Mouse (Mus musculus): ENCODE results near the gene Spns1.

The Spns1 gene

GRCm38 (mm10) chr7:126369393-126369792, 7.9 kb downstream of the Spns1 start, which contains the start of gene Lat:
Gene Lat (minus strand): TSS chr7:126369570.
- peak; percentile 82 to 84 for DNase-seq (ENCODE audit: low spot score in 2 of 2)

- no peak for DNase-seq (ENCODE audit: low spot score in 2 of 2)
These were observed 8.9 kb downstream of the Spns1 start for GRCm38 (mm10) chr7:126368367-126368766.

DNA sequence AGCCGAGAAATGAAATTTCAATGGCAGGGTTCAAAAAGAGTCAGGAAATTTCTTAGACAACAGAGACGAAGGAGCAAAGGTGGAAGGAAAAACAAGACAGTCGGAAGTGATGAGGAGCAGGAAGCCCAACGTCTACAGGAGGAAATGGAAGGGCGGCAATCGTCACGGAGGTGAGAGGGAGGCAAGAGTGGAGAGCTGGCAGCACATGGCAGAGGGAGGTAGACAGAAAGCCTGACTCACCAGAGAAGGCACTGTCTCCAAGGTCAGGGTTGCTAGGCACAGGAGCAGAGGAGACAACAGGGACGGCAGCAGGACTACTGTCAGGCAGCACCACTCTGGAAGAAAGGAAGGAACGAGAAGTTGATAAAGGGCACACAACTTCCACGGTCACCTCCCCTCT, 9.6 kb downstream of the Spns1 start:
- DNase-seq (ENCODE audit: low spot score in 2 of 2): no peak

- no peak for DNase-seq (ENCODE audit: low spot score in 2 of 2)
These were observed 14.2 kb downstream of the Spns1 start for GRCm38 (mm10) chr7:126363038-126363437.

- DNase-seq (ENCODE audit: low spot score in 2 of 2): no peak
These were observed 18.2 kb downstream of the Spns1 start for GRCm38 (mm10) chr7:126359049-126359448.

- no peak for DNase-seq (ENCODE audit: low spot score in 2 of 2)
These were observed 18.8 kb downstream of the Spns1 start for GRCm38 (mm10) chr7:126358413-126358812.

DNA sequence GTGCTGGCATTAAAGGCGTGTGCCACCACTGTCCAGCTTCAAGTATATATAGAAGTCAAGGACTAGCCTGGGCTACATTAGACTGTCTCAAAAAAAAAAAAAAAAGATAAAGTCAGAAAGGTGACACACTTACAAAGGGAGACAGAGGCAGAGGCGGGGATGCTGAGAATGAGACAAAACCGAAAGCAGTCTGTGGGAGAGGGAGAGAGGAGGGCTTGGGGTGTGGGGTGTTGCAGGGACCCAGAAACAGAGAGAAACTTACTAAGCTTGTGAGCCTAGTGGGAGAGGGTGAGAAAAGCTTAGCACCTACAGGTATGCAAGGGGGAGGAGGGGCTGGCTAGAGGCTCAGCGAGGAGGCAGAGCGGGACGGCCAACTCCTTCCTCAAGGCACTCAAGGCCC, 19.4 kb downstream of the Spns1 start:
- no peak for DNase-seq (ENCODE audit: low spot score in 2 of 2)

DNA sequence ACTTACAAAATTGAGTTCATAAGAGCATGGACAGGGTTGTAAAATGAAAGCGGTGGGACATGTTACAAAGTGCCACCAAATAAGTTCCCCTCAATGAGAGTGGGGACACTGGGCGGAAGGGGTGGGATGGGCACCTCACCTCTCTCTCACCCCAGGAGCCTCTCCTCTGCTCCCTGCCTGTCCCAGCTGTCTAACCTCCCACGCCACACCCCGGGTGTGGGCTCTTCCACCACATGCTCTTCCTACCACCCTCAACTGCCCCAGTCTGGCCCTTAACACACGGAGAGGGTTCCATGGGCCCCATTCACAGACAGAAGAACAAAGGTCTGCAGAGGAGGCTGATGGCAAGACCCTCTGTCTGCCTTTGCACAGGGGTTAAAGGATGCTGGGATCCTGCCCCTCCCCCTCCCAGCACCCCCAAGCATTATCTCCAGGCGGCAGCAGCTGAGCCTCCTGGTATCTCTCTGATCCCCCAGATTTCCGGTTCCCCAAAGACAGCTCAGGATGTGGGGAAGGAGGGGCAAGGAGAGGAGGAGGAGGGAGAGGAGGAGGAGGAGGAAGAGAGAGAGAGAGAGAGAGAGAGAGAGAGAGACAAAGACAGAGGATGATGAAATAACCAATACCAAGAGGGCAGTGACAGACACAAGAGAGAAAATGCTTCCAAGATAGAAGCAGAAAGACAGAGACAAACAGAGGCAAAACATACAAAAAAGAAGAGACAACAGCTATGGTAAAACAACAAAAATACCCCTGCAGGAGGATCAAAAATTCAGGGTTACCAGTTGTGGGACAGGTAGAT, 20.3 kb downstream of the Spns1 start:
- DNase-seq (ENCODE audit: low spot score in 2 of 2): no peak

DNA sequence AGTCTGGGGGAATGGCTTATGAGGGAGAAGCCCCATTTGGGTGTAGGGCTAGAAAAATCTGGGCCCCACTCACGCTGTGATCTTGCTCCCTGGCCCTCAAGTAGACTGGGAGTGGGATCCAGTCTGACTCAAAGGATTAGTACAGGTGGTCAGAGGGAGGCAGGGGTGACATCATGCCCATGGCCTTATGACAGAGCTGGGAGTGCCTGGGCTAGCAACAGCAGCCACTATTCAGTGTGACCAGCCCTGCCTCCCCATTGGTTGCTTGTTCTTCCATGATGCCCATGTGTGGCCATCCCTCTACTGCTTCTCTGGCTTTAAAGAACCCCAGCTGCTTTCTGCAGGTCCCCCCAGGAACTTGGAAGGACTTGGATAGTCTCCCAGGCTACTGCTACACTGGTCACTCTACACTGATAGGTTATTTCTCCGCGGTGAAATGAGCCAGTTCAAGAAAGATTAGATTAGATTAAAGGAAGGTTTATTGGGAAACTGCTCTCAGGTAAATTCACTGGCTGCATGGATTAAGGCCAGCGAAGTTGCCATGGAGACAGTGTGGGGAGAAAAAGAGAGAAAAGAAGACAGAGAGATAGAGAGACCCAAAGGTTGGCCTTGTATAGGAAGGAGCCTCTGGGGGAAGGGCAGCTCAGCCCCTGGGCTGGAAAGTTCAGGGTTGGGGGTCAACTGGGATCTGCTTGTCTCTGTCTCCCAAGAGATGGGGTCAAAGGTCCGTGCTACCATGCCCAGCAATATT, 21.2 kb downstream of the Spns1 start:
- DNase-seq (ENCODE audit: low spot score in 2 of 2): no peak

- no peak for DNase-seq (ENCODE audit: low spot score in 2 of 2)
These were observed 22.3 kb downstream of the Spns1 start for GRCm38 (mm10) chr7:126354738-126355614.

- DNase-seq (ENCODE audit: low spot score in 2 of 2): no peak
These were observed 23.3 kb downstream of the Spns1 start for GRCm38 (mm10) chr7:126353994-126354365.

- DNase-seq (ENCODE audit: low spot score in 2 of 2): no peak
These were observed 23.8 kb downstream of the Spns1 start for GRCm38 (mm10) chr7:126353251-126353993.

DNA sequence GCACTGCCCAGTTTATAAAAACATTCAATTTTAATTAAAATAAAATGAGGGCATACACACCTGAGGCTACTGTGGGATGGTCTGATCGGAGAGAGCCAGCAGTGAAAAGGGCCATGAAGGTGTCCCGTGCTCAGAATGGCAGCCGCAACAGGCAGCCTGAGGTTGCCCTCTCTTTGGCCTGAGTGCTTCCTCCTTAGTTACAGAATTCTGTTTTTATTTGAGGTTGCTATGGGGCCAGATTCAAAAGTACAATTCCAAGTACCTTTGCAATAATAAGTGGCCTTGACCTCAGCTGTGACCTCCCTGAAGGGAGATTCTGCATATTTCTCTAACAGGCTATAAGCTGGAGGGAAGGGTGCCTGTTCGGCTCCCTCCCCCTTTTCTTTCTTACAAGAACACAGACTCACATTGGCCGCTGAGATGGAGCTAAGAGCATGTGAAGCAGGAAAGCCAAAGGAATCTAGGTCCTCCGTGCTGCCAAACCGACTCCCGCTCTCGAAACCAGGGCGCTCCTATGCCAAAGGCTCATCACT, 25.8 kb downstream of the Spns1 start:
- DNase-seq (ENCODE audit: low spot score in 2 of 2): no peak

DNA sequence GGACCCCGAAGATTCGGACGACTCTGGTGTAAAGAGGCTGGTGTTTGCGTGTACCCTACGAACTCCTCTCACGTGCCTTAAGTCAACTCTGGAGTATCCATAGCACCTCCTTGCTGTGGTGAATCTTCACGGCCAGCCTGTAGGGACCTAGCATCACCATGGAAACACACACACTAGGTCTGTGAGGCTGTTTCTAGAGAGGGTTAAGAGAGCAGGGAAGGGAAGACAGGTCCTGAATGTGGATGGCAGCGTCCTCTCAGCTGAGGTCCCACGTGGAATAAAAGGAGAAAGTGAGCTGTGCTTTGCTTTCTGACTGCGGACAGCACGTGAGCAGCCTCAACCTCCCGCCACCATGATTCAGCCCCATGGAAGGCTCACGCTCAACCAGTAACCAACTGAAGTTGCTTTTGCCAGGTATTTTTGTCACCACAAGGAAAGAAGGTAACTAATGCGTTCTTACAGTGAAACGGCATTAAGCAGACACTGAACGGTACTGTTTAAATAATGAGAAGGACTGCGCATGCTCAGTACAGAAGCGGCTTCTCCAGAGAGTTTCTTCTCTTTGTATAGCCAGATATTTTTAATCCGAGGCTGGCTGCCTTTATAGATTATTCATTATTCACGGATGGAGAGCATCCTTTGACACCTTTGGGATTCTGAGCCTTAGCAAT, 26.4 kb downstream of the Spns1 start:
- no peak for DNase-seq (ENCODE audit: low spot score in 2 of 2)

GRCm38 (mm10) chr7:126348293-126348692, 29.0 kb downstream of the Spns1 start:
- no peak for DNase-seq (ENCODE audit: low spot score in 2 of 2)

- no peak for DNase-seq (ENCODE audit: low spot score in 2 of 2)
These were observed 30.2 kb downstream of the Spns1 start for GRCm38 (mm10) chr7:126347098-126347497.

DNA sequence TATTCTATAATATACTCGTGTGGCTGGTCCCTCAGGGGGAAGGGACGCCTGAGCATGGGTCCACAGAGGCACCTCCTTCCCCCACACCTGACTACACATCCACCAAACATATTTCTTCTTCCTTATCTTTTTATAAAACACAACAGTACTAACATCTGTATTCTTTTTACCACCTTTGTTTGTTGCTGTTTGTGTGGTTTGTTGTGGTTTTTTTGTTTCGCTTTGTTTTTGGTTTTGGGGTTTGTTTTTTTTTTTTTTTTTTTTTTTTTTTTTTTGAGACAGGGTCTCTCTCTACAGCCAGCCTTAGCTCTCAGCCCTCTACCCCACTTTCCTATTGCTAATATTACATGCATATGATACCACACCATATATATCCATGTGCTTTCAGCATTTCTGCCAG, 31.3 kb downstream of the Spns1 start:
- DNase-seq (ENCODE audit: low spot score in 2 of 2): no peak

DNA sequence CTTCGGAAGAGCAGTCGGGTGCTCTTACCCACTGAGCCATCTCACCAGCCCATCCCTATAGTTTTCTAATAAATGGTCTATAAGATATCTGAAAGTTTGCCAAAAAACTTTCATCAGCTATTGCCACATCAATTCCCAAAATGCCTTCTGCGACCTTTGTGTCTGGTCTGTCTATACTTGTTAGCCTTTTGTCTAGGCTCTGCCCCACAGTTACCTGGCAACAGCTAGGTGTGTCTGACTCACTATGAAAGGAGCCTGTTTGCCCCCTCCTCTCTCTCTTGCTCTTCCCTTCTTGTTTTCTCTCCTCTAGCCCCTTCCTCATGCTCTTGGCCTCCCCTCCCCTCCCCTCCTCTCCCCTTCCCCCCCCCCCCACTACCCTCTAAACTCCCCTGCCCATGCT, 31.7 kb downstream of the Spns1 start:
- DNase-seq (ENCODE audit: low spot score in 2 of 2): no peak

- DNase-seq (ENCODE audit: low spot score in 2 of 2): no peak
These were observed 36.4 kb downstream of the Spns1 start for GRCm38 (mm10) chr7:126340896-126341295.

DNA sequence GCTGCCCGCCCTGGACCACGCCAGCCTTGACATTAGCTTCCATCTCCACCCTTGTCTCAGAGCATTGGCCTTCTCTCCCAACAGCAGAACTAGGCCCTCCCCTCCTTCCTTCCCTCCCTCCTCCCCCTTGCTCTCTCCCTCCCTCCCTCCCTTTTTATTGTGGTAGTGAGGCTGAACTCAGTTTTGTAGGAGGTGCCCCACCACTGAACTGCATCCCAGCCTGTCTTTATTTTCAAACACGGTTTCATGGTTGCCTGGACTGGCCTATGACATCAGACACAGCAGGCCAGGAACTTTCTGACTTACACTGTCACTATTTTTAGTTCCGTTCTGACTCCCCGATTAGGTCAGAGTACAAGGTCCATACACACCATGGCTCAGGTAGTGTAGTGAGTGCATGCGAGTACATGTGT, 37.0 kb downstream of the Spns1 start:
- no peak for DNase-seq (ENCODE audit: low spot score in 2 of 2)

Data from spleen, postnatal 36 days (tissue).